Mouse (Mus musculus) hindbrain, embryonic 14.5 days (tissue): ENCODE results near the gene Spp1. TPM values are rescaled to one million over a fixed set of nuclear protein-coding genes. Genes with fewer than 3 reads are reported as not detected.

Experiments used
- ATAC-seq: fragments of 200-750 bp; cut with Nextera tagmentation; 2 replicates; pipeline ENCODE4 v1.8.0; 2017; ENCODE audit warnings: moderate number of reproducible peaks, mild to moderate bottlenecking, moderate TSS enrichment, moderate library complexity; ENCODE audit not compliant: low FRiP score
- DNase-seq: peaks from one replicate; pipeline ENCODE4 v3.0.0-alpha.2; 2015; ENCODE audit warnings: low spot score
- H3K27ac ChIP-seq: fragments of 300-500 bp; sonication (generic); 2 replicates; pipeline ENCODE4 v1.5.1; 2014; ENCODE audit warnings: mild to moderate bottlenecking, moderate library complexity
- H3K27me3 ChIP-seq: fragments of 300-500 bp; sonication (generic); 2 replicates; pipeline ENCODE4 v1.6.1; 2014; ENCODE audit warnings: mild to moderate bottlenecking, low read length, mixed read lengths; ENCODE audit not compliant: control insufficient read depth, insufficient read depth
- H3K36me3 ChIP-seq: fragments of 300-500 bp; sonication (generic); replicated peaks from 2 replicates; pipeline ENCODE4 v1.6.1; 2014; ENCODE audit not compliant: control insufficient read depth, insufficient read depth
- H3K4me1 ChIP-seq: fragments of 300-500 bp; sonication (generic); replicated peaks from 2 replicates; pipeline ENCODE4 v1.6.1; 2014; ENCODE audit warnings: antibody characterized with exemption, low read length, mixed read lengths; ENCODE audit not compliant: control insufficient read depth, insufficient read depth
- H3K4me2 ChIP-seq: fragments of 300-500 bp; sonication (generic); replicated peaks from 2 replicates; pipeline ENCODE4 v1.6.1; 2014; ENCODE audit warnings: mild to moderate bottlenecking, moderate library complexity
- H3K4me3 ChIP-seq: fragments of 300-500 bp; sonication (generic); replicated peaks from 2 replicates; pipeline ENCODE4 v1.5.1; 2014; ENCODE audit warnings: mild to moderate bottlenecking, low read length
- H3K9ac ChIP-seq: fragments of 300-500 bp; sonication (generic); 2 replicates; pipeline ENCODE4 v1.6.1; 2014
- H3K9me3 ChIP-seq: fragments of 300-500 bp; sonication (generic); 2 replicates; pipeline ENCODE4 v1.6.1; 2016; ENCODE audit warnings: low read length; ENCODE audit not compliant: control insufficient read depth
- WGBS: fragments of 180-500 bp; shearing (Covaris S2); extraction: QIAGEN DNeasy Blood & Tissue Kit; methylation state at CpG from one replicate; pipeline ENCODE4 v1.1.7; 2014; 5-methylcytosine and 5-hydroxymethylcytosine counted together
- polyA plus RNA-seq: library from polyadenylated mRNA; unstranded; fragments of >200 nt; fragmentation: Nextera tagmentation; extraction: Ambion mirVana; gene quantifications from 2 replicates; pipeline ENCODE4 v1.2.1, GENCODE M21; 2014

Spp1 gene
- 7.4 and 12.4 TPM in 2 replicates for polyA plus RNA-seq

DNA sequence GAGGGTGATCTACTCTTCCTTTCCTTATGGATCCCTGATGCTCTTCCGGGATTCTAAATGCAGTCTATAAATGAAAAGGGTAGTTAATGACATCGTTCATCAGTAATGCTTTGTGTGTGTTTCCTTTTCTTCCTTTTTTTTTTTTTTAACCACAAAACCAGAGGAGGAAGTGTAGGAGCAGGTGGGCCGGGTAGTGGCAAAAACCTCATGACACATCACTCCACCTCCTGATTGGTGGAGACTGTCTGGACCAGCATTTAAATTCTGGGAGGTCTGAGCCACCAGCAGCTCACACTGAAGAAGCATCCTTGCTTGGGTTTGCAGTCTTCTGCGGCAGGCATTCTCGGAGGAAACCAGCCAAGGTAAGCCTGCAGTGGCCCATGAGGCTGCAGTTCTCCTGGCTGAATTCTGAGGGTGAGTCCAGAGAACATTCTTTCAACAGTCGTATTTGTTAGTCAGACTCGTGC lies at the start of gene Spp1:
Gene Spp1 (plus strand): TSS at position 284 of the 467 bp plus-strand sequence.
- no peak for DNase-seq
- 75% methylated on average over 7 of the region's 7 CpGs for WGBS
- H3K4me1 ChIP-seq, result no peaks in the 10 kb centered on the region
- no peak within 1 kb of the TSS for H3K9ac ChIP-seq
- no peak within 1 kb of the TSS for H3K27ac ChIP-seq
- no peaks in the 10 kb centered on the region for H3K9me3 ChIP-seq
- ATAC-seq, result no peak
- H3K36me3 ChIP-seq, result no peaks in the 10 kb centered on the region
- no peak within 1 kb of the TSS for H3K4me3 ChIP-seq
- no peak within 1 kb of the TSS for H3K4me2 ChIP-seq
- no peaks in the 10 kb centered on the region for H3K27me3 ChIP-seq

DNA sequence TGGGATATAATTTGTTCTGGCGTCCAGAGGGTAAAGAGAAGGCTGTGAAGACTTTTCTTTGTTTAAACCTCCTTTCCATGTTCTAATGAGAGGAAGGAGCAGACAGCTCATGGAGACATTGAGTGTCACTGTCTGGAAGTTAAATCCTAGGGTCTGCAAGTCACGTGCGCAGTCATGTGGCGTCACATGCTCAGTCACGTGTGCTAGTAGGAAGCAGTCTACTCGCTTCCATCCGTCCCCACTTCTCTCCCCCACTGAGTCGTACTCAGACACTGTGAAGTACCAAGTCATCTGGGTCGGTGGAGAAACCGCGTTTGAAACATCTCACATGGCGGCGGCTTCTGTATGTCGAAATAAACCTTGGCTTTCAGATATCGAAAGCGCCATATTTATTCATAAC lies 49.4 kb upstream of the Spp1 start:
- no peak overlapping the region for H3K27ac ChIP-seq
- no peak overlapping the region for H3K4me3 ChIP-seq
- no peaks in the 10 kb centered on the region for H3K9me3 ChIP-seq
- WGBS, result 90% methylated on average over 16 of the region's 16 CpGs
- no peak for DNase-seq
- no peaks in the 10 kb centered on the region for H3K36me3 ChIP-seq
- no peak overlapping the region for H3K4me2 ChIP-seq
- no peak overlapping the region for H3K9ac ChIP-seq
- ATAC-seq, result no peak
- H3K27me3 ChIP-seq, result no peaks in the 10 kb centered on the region
- no peaks in the 10 kb centered on the region for H3K4me1 ChIP-seq

GRCm38 (mm10) chr5:104386908-104387307 lies 48.0 kb upstream of the Spp1 start:
- no peaks in the 10 kb centered on the region for H3K36me3 ChIP-seq
- H3K9me3 ChIP-seq, result no peaks in the 10 kb centered on the region
- no peak overlapping the region for H3K9ac ChIP-seq
- no peak overlapping the region for H3K27ac ChIP-seq
- H3K4me1 ChIP-seq, result no peaks in the 10 kb centered on the region
- no peaks in the 10 kb centered on the region for H3K27me3 ChIP-seq
- no peak for DNase-seq
- no peak overlapping the region for H3K4me2 ChIP-seq
- no peak overlapping the region for H3K4me3 ChIP-seq
- no peak for ATAC-seq
- 82% methylated on average over 5 of the region's 5 CpGs for WGBS

- no peak for DNase-seq
- Histone ChIP-seq H3K36me3 (no peaks in the 10 kb centered on the region), H3K9ac (no peak overlapping the region), H3K27me3 (no peaks in the 10 kb centered on the region), H3K4me1 (no peaks in the 10 kb centered on the region), H3K4me3 (no peak overlapping the region), H3K4me2 (no peak overlapping the region), H3K27ac (no peak overlapping the region), H3K9me3 (no peaks in the 10 kb centered on the region)
- ATAC-seq, result no peak
- 86% methylated on average over 2 of the region's 2 CpGs for WGBS
These were observed 44.0 kb upstream of the Spp1 start for GRCm38 (mm10) chr5:104390962-104391361.

DNA sequence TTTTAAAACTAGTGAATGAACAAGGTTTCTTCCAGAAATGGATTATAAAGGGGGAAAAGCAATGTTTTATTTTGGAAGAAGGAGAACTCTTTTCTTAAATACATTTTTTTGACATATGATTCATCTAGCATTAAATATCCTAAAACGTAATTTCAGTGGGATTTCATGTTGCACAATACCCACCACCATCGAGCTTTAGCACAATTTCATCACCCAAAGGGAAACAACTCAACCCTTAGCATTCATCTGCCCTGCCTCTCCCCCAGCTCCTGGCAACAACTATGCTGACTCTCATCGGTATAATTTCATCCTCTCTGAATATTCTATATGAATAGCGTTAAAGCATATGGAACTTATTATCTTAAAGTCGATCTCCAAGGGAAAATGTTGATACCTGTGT lies 42.1 kb upstream of the Spp1 start:
- no peaks in the 10 kb centered on the region for H3K36me3 ChIP-seq
- no peaks in the 10 kb centered on the region for H3K4me1 ChIP-seq
- 82% methylated on average over 5 of the region's 5 CpGs for WGBS
- H3K27me3 ChIP-seq, result no peaks in the 10 kb centered on the region
- no peak for DNase-seq
- no peak overlapping the region for H3K9ac ChIP-seq
- no peak overlapping the region for H3K4me3 ChIP-seq
- no peak for ATAC-seq
- H3K4me2 ChIP-seq, result no peak overlapping the region
- no peaks in the 10 kb centered on the region for H3K9me3 ChIP-seq
- H3K27ac ChIP-seq, result no peak overlapping the region

DNA sequence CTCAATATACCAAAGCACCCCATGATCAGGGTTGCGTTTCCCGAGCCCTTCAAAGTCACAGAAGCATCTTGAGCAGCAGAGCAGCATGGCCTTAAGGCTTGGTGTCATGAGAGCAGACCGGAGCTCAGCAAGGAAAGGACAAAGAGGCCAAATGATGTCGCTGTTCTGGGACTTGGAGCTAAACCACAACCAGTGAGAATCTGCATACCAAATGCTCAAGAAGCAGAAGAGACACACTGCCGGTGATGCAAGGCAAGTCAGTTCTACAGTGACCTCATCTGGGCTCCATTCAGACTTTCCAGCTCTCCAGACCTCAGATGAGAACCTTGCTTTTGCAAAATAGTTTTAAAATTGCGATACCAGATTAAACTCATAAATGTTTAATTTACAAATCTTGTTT lies 38.6 kb upstream of the Spp1 start:
- Histone ChIP-seq H3K4me1 (no peaks in the 10 kb centered on the region), H3K4me3 (no peak overlapping the region), H3K9me3 (no peaks in the 10 kb centered on the region), H3K27ac (no peak overlapping the region), H3K9ac (no peak overlapping the region), H3K27me3 (no peaks in the 10 kb centered on the region), H3K36me3 (no peaks in the 10 kb centered on the region), H3K4me2 (no peak overlapping the region)
- WGBS, result 75% methylated on average over 6 of the region's 6 CpGs
- ATAC-seq (no peak), DNase-seq (no peak)

- Histone ChIP-seq H3K4me2 (no peak overlapping the region), H3K9ac (no peak overlapping the region), H3K9me3 (no peaks in the 10 kb centered on the region), H3K27me3 (no peaks in the 10 kb centered on the region), H3K36me3 (no peaks in the 10 kb centered on the region), H3K4me1 (no peaks in the 10 kb centered on the region), H3K27ac (no peak overlapping the region), H3K4me3 (no peak overlapping the region)
- ATAC-seq (no peak), DNase-seq (no peak)
- 61% methylated on average over 1 of the region's 1 CpGs for WGBS
These were observed 36.9 kb upstream of the Spp1 start for GRCm38 (mm10) chr5:104398001-104398400.

DNA sequence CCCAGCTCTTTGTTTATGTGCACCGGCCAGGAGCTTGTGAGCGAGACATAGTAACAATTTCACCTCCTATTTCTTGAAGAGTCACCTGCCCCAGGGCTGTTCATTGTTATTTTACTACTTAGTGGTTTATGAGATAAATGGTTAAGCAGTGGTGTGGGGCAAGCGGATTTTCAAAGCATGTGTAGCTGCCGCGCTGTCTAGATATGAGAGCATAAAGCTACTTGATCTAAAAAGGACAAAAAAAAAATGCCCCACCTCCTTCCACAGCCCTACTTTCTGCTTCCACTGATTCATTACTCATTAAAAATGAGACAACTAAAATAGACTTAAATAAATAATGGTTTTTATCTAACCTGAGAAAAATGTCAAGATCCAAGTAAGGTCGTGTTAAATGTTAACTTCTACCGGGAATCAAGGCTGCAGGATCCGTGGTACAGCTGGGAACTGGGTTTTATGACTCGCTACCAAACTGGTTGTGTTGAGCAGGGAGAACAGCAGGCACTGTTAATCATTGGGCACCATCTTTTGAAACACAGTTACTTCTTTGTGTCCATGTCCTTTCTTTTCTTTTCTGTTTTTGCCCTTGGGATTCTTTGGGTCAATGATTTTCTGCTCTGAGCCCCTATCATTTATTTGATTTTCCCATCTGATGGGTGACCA lies 35.5 kb upstream of the Spp1 start:
- Histone ChIP-seq H3K9me3 (no peaks in the 10 kb centered on the region), H3K4me1 (no peaks in the 10 kb centered on the region), H3K27ac (no peak overlapping the region), H3K4me3 (no peak overlapping the region), H3K36me3 (no peaks in the 10 kb centered on the region), H3K9ac (no peak overlapping the region), H3K27me3 (no peaks in the 10 kb centered on the region), H3K4me2 (no peak overlapping the region)
- no peak for DNase-seq
- 42% methylated on average over 9 of the region's 9 CpGs for WGBS
- ATAC-seq, result no peak

DNA sequence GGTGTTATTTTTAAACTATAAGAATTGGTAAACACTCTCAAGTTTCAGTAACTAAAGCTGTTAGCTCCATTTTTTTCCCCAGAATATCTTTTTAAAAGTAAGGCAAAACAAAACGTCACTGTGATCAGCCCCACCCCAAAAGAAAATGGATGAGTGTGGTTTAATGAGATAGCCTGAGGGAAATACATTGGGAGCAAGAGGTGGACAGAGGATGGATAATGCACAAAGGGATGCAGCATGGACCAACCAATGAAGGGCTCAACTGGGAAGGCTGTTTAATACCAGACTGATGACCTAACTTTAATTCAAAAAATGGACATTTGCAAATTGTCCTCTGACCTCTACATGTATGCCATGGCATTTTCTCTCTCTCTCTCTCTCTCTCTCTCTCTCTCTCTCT lies 34.9 kb upstream of the Spp1 start:
- H3K9me3 ChIP-seq, result no peaks in the 10 kb centered on the region
- no peaks in the 10 kb centered on the region for H3K36me3 ChIP-seq
- H3K9ac ChIP-seq, result no peak overlapping the region
- H3K27ac ChIP-seq, result no peak overlapping the region
- DNase-seq (no peak), ATAC-seq (no peak)
- no peaks in the 10 kb centered on the region for H3K27me3 ChIP-seq
- no peak overlapping the region for H3K4me2 ChIP-seq
- WGBS, result 5% methylated on average over 1 of the region's 1 CpGs
- no peaks in the 10 kb centered on the region for H3K4me1 ChIP-seq
- no peak overlapping the region for H3K4me3 ChIP-seq

- no peak overlapping the region for H3K4me3 ChIP-seq
- H3K27ac ChIP-seq, result no peak overlapping the region
- H3K9ac ChIP-seq, result no peak overlapping the region
- no peak overlapping the region for H3K4me2 ChIP-seq
- DNase-seq (no peak), ATAC-seq (no peak)
- H3K4me1 ChIP-seq, result no peaks in the 10 kb centered on the region
- WGBS, result 75% methylated on average over 3 of the region's 3 CpGs
- no peaks in the 10 kb centered on the region for H3K9me3 ChIP-seq
- H3K27me3 ChIP-seq, result no peaks in the 10 kb centered on the region
- H3K36me3 ChIP-seq, result no peaks in the 10 kb centered on the region
These were observed 32.3 kb upstream of the Spp1 start for GRCm38 (mm10) chr5:104402651-104403050.
